Mouse (Mus musculus) cerebellum, postnatal 14 days (tissue): ENCODE data around the gene Cby3.
A peak's percentile ranks its signal among the peaks of the same experiment; 100 is the strongest.
"Not testable (repeated sequence)": the region's sequence is repeated elsewhere in the genome, so short reads cannot be mapped to it uniquely, and the experiment has no call there.

Source experiments
- DNase-seq, 2 experiments: peaks; one replicate each; pipeline ENCODE4 v3.0.0; 2021; ENCODE audit warnings: mixed read lengths in 2 of 2

Gene Cby3

DNA sequence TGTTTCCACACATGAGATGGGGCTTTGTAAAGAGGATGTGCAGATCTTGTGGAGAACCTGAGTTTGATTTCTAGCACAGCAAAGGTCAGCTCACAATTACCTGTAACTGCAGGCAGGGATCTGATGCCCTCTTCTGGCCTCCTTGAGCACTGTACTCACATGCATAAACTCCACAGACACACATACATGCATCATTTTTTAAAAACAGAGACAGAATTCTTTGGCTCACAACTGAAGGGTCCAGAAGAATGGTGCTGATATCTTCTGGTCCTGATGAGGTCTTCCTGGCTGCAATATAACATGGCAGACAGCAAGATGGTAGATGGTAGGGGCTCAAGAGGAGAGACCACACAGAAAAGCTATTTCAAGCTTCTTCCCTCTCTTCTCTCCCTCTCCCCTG is at the start of gene Cby3:
TSS of gene Cby3 (plus strand) at position 301 of the 400 bp plus-strand sequence.
- DNase-seq = no peak

DNA sequence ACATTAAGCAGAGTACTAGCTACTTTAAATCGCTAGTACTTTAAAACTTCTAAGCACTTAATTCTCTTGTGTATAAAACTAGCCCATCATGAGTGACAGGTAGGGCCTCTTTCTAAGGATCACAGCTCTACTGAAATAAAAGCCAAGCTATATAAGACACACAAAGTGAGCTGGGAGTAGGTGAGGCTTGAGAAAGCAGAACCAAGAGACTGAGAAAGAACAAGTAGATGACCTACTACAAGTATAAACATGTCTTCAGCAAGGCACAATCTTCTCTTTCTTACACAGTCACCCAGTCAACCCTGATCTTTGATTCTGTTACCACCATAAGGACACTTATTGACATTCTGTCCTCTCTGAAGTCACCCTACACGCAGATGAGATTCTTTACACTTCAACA is 41.5 kb upstream of the Cby3 start:
- DNase-seq = no peak

DNA sequence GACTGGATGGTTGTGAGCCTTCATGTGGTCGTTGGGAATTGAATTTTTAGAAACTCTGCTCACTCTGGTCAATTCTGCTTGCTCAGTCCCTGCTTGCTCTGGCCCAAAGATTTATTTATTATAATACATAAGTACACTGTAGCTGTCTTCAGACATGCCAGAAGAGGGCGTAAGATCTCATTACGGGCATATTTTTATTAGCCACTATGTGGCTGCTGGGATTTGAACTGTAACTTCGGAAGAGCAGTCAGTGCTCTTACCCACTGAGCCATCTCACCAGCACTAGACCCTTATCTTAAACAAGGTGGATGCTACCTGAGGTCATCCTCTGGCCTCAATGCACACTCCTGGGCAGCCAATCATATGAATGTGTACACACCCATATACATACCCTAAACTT is 34.9 kb upstream of the Cby3 start:
- DNase-seq = not testable (repeated sequence)

DNA sequence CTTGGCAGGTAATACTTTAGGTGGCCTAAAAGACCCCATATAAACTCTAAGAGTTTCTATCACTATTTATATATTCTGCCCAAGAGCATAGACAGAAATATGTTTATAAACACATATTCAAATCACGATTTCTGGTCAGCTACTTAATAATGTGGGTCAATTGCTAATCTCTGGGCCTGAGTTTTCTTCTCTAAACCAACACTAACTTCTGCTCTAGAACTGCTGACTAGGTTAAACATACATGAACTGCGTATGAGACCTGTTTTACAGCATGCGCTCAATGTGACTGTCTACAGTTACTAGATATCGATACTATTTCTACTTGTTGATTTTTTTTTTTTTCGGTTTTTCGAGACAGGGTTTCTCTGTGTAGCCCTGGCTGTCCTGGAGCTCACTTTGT is 33.0 kb upstream of the Cby3 start:
- no peak for DNase-seq

DNA sequence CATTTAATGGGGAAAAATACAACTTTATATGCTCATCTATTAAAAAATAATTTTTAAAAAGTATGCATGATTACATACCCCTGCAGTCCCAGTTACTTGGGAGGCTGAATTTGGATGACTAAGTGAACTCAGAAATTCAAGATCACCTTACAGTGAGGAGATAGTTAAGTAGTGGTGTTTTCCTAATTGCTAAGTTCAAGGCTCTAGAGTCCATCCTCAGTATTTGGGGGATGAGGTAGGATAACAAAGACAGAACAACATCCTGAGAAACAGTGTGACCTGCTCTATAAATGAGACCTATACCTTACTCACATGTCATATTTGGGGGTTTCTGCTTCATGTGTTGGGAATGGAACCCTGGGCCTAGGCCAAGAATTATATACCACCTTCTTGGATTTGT is 31.9 kb upstream of the Cby3 start:
- no peak for DNase-seq

DNA sequence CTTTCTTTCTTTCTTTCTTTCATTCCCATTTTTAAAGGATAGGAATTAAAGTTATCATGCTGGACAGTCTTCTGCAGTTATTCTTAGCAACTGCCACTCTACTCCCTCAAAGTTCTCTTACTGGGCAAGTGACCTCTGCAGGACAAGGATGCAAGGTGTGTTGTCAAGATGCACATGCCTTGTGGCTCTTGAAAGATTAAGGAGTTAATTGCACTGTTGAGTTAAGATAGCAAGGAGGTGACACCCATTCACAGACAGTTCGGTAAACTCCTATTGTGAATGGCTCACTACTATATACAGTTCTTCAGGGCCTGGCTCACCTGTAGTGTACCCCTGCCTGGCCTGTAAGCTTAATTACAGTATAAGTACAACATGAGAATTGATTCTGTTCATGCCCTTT is 30.4 kb upstream of the Cby3 start:
- DNase-seq = no peak

DNA sequence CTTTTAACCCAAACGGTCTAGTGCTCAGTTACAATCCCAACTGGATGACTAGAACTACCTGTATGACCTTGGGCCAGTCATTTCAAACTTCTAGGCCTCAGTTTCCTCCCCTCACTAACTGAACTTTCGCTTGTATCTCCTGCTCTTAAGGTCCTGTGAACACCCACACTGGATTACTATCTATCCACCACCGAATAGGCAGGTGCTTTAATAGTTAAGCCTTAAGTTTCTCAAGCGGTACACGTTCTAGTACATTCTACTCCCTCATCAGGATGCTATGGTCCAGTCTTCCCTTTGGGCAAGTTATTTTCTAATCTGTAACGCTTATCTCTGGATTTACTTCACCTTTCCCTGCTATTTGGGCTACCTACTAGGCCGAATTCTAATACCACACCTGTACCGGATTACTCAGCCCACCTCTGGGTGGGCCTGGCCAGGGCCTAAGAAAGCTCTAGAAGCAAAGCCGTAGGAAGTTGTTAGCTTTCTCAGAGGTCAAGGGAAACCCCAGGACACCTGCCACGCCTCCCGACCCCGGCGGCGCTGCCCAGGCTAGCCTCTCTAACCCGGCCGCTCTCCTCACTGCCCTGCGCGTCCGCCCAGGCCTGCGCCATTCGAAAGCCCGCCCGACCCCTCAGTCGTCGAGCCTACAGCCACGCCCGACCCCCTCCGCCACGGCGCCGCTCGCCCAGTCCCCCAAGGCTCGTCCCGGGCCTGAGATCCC is 29.4 kb upstream of the Cby3 start:
- no peak for DNase-seq

DNA sequence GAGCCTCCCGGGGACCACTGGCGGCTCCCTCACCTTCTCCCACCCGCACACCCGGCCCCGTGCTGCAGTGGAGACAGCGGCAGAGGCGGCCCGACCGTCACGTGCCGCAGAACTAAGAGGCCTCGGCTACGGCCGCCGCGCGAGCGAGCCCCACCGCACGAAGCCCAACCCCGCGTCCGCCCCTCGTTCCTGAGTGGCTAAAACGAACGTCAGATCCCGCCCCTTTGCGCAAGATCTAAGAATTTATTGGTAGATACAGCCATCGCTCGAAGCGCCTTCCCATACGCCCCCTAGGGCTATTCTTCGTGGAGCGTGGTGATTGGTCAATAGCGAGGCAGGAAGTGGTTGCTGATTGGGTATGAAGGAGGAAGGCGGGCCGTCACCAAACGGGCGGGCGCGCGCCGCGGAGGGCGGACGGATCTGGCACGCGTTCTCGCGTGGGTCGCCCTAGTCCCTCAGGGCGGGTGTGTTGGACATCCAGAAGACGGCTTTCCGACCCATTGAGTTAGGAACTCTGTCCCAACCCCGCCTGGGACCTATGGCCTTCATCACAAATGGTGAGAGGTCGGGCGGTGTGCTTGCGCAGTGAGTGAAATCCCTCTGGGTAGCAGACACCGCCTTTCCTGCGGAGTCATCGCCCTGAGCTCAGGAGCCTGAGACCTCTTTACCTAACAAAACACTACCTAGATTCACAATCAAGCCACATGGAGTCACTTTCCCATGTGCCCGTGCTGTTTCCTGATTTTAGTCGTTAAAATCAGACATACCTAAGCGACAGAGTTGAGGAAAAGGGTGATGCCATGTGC is 28.6 kb upstream of the Cby3 start, which contains the start of gene Canx:
TSS of gene Canx (minus strand) at position 178 of the 806 bp plus-strand sequence.
- peak; percentile 98 to 99 for DNase-seq

DNA sequence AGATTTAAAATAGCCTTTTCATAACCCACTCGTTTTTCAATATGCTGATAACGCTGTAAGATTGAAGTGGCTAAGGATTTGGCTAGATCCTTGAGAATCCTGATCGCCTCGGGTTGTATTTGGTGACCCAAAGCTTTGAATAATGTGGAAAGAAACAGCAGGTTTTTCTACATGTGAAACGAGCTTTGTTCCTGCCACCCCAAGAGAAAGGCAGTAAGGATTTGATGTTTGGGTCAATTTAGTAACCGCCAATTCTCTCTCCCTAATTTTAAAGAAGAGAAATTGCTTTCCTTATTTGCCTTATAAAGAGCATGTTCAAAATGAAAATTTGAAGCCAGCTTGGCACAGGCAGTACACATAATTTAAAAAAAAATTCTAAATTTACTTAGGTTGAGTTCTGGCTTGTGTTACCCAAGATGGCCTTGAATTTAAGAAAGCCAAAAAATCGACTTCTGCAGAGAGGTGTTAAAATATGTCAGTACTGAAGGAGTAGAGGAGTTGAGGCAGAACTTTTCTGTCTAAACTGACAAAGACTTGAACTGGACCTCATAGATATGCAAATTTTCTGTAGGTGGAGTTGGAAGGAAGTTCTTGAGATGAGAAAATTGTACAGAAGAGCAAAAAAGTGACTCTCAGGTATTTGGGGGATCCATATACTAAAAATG is 27.8 kb upstream of the Cby3 start:
- no peak for DNase-seq

DNA sequence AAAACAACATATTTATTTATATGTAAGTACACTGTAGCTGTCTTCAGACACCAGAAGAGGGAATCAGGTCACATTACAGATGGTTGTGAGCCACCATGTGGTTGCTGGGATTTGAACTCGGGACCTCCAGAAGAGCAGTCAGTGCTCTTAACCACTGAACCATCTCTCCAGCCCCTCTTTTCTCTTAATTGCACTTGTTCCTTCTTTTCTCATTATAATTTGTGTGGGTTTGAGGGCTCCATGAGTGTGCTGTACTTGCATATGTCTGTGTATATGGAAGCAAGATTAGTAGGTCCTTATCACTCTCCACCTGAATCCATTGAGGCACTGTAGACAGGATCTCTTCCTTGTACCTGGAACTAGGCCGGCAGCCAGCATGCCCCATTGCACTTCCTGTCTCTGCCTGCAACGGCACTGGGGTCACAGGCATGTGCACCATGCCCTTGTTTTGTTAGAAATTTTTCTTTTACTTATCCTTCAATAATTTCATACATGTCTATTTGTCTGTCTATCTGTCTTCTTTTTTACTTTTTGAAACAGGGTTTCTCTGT is 26.1 kb upstream of the Cby3 start:
- no peak for DNase-seq

DNA sequence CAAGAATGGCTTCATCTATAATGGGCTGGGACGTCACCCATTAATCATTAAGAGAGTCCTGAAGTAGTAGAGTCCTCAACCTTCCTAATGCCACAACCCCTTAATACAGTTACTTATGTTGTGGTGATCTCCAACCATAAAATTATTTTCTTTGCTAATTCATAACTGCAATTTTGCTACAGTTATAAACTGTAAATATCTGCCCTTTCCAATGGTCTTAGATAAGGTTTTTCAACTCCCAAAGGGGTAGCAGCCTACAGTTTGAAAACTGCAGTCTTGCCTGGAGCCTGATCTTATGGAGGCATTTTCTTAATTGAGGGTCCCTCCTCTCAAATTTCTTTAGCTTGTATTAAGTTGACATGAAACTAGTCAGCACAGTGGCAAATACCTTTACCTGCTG is 24.9 kb upstream of the Cby3 start:
- DNase-seq = no peak

DNA sequence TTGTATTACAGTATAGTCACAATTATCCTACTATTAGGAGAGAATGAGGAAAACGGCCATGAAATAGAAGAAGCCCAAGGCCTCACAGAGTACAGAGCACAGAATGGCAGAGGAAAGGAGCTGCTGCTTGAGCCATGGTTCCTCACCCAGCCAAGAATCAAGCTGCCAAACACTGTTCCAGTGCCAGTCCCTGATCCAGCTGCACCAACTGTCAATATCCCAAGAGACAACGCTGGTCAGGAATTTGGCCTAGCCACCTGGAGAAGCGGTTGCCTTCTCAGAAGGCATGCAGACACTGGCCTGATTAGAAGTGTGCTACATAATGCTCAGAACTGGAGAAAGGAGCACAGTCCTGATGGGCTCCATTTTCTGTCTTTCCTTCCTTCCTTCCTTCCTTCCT is 21.1 kb upstream of the Cby3 start:
- peak; percentile 12 to 17 for DNase-seq

DNA sequence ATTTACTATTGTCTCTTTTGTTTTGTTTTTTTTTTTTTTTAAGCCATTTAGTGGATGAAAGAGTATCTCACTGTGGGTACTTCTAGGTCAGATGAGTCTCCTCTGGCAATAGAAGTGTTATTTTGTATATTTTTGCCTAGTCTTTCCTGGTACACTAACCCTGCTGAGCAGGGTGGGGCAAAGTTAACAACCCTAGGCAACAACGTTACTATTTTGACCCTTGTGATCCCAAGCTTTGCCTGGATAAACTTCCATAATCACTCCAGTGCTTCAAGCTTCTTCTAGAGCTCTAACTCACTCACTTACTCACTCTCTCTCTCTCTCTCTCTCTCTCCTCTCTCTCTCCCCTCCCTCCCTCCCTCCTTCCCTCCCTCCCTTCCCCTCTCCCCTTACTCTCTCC is 18.1 kb upstream of the Cby3 start:
- DNase-seq = no peak

DNA sequence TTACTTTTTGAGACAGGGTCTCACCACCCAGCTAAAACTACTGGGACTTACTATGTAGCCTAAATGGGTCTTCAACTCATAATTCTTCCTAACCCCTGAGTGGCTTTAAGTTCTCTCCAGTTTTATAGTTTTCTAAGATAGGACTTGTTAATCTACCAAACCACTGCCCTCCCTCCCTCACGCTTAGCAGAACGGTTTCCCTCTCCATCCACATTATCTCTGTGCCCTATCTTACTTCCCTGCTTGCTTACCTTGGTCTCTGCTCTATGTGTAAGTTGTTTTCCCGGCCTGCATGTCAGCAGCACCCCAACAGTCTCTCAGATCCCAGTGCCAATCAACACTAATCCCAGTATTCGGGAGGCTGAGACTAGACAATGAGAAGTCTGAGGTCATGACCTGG is 17.4 kb upstream of the Cby3 start:
- no peak for DNase-seq

DNA sequence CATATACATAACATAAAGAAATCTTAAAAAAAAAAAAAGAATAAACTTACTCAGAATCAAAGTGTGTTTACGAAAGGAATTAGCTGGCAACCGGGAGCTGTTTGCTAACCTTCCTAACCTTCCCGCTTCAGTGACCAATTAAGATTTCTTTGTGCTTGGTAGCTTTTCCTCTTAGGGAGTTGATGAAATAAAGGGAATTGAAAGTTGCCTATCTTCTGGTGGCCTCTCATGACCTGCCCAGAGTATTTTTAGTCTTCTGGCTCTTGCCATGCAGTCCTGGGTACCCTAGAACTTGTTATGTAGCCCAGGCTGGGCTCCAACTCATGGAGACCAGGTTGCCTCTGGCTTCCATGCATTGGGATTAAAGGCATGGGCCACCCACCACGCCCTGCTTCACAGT is 8.8 kb upstream of the Cby3 start:
- no peak for DNase-seq

DNA sequence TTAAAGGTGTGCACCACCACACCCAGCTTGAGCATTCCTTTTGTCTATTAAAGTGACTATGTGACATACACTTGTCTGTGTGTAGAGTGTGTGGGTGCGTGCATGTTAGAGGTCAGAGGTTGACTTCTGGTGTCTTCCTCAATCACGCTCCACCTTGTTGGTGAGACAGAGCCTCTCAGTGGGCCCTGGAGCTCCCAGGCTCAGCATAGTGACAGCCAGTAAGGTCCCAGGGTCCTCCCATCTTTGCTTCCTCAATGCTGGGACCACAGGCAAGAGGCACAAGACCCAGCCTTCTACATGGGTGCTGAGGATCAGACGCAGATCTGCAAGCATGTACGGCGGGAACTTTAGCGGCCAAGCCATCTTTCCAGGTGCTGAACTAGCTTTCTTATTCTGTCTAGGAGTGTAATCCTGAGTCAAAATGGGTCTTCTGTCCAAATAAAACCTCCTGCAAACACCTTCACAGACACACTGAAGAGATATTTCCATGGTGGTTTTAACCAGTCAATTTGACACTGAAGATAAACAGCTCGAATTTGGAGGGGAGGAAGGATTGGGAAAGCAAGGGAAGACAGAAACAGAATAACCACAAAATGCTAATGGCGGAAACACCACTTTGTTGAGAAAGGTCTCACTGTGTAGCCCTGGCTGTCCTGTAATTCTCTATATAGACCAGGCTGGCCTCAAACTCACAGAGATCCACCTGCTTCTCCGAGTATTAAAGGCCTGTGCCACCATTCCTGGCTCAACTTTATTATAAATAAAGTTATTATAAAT is 7.8 kb upstream of the Cby3 start:
- no peak for DNase-seq

DNA sequence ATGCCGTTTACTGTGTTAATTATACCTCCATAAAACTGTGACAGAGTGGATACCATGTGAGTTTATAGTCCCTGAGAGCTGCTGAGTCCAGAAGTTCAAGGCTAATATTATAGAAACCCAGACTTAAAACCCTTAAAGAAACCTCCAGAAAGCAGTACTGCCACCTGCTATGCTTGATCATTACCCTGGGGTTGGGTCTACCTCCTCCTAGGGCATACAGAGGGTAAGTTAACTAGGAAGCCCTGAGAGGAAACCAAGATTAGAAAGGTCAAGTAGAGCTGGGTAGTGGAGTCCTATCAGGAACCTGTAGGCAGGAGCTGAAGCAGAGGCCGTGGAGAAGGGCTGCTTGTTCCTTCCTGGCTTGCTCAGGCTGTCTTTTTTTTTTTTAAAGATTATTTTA is 2.1 kb upstream of the Cby3 start:
- DNase-seq = no peak

DNA sequence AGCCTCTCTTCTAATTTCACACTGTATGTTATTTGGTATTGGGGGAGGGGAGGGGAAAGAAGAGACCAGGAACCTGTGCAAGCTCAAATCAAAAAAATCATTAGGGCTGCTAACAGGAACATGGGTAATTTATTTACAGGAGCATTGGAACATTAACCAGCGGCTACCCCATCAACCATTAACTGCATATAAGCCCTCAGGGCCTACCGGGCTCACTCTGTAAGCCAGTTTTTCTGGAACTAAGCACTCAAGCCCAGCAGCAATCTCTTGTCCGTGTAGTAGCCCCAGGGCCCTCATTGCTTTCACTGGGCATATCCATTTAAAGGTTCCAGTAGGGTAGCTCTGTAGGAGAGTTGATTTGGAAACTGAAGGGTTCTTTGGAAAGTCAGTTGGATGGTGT is 589 bp downstream of the Cby3 start:
- no peak for DNase-seq

DNA sequence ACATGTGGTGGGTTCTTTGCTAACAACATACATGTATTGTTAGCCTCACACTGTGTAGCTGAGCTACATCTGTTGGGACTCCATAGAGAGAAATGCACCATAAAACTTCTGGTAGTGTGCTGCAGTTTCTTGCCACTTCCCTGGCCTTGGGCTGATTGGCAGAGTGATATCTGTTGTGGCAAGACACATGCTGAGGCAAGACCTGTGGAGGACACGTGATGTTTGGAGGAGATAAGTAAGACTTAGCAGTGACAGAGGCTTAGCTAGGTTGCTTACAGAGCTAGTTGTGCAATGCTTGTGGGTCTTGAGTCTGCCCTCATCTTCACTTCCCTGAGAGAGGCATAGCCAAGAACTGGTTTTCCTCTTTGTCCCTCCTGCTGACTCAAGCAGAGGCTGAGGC is 1.1 kb downstream of the Cby3 start:
- DNase-seq = no peak

DNA sequence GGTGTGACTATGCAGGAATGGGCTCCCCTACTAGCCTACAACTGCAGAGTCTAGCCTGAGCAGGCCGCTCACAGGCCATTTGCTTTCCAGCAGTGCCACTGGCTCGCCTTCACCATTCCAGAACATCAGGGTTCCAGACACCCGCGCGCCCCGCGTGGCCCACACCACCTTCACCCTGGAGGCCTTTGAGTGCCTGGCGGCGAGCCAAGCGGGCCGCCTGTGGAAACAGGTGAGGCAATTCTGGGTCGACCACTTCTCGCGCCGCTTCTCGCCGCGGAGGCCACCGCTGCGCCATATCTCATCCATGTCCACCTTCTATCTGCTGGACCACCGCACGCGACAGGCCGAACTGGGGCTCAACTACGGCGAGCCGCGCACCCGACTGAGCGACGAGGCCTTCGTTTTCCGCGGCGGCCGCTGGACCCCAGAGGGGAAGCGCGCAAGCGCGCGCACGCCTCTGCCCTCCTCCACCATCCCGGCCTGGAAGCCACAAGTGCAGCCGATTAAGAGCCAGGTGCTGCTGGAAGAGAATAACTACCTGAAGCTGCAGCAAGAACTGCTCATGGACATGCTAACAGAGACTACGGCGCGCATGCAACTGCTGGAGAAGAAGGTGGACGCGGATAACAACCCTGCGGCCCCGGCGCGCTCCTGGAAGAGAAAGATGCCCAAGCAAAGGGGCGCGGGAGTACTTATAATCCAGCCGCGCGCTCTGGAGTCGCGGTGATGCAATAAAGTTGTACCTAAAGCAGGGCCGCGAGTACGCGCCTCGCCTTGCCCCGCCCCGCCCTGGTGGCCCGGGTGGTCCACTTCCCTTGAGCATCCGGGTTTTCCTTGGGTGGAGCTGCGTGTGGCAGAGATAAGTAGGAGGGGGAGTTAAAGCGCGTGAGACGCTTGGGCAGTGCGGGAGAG is 4.9 kb downstream of the Cby3 start:
- DNase-seq = peak; percentile 72 to 74

DNA sequence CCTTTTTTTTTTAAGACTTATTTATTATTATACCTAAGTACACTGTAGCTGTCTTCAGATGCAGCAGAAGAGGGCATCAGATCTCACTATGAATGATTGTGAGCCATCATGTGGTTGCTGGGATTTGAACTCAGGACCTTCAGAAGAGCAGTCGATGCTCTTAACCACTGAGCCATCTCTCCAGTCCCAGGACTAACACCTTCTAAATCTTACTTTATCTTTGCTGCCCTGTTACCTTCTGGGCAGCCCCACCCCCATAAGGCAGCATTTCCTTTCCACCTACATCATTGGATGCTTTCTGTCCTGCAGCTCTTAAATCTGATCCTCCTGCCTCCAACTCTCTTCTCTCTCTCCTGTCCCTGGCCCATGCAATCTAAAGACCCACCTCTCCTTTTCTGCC is 7.0 kb downstream of the Cby3 start:
- DNase-seq = not testable (repeated sequence)

DNA sequence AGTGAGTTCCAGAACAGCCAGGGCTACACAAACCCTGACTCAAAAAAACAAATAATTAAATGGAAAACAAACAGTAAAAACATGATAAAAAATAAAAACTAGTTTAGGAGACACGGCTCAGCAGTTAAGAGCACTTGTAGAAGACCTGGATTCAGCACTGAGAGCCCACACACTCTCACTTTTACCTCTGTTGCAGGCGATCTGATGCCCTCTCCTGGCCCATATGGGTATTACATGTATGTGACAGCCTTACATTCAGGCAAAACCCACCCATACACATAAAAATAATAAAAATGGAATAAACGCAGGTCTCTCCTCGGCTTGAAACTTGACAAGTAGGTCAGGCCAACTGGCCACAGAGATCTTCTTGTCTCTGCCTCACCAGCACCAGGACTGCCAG is 10.3 kb downstream of the Cby3 start:
- peak; percentile 91 to 92 for DNase-seq
